Mouse (Mus musculus) thymus, adult 2 months (tissue): ENCODE measurements at regions not wholly inside any gene's neighbourhood (a gene's known extent, or its start where the extent isn't known, plus 50 kb on each side); places are given as distances from the start of the nearest gene placed in this dataset.

Experiments used
- CTCF ChIP-seq: fragments of 200-500 bp; IDR thresholded peaks from 2 replicates; pipeline ENCODE4 v1.5.1; 2012; ENCODE audit warnings: mild to moderate bottlenecking, control low read depth, low read length, moderate library complexity, borderline replicate concordance; ENCODE audit not compliant: control insufficient read depth, poor library complexity, insufficient read depth; ENCODE audit errors: extremely low read depth
- POLR2A ChIP-seq: fragments of 200-500 bp; IDR thresholded peaks from 2 replicates; pipeline ENCODE4 v1.6.1; 2012; ENCODE audit warnings: mild to moderate bottlenecking, low read length, control low read depth, moderate library complexity; ENCODE audit not compliant: control insufficient read depth, poor library complexity, insufficient read depth; ENCODE audit errors: extremely low read depth

- TF ChIP-seq CTCF (no peak), POLR2A (no peak)
Measured at GRCm38 (mm10) chr10:38447256-38447655, 374.3 kb downstream of the Rfpl4b start.
